Mouse (Mus musculus) layer of hippocampus, adult 9-10 months (tissue): ENCODE results near the gene Hoxa5.

Experiments
- DNase-seq: peaks from one replicate; pipeline ENCODE4 v3.0.0; 2022; ENCODE audit warnings: low spot score

Hoxa5 gene

DNA sequence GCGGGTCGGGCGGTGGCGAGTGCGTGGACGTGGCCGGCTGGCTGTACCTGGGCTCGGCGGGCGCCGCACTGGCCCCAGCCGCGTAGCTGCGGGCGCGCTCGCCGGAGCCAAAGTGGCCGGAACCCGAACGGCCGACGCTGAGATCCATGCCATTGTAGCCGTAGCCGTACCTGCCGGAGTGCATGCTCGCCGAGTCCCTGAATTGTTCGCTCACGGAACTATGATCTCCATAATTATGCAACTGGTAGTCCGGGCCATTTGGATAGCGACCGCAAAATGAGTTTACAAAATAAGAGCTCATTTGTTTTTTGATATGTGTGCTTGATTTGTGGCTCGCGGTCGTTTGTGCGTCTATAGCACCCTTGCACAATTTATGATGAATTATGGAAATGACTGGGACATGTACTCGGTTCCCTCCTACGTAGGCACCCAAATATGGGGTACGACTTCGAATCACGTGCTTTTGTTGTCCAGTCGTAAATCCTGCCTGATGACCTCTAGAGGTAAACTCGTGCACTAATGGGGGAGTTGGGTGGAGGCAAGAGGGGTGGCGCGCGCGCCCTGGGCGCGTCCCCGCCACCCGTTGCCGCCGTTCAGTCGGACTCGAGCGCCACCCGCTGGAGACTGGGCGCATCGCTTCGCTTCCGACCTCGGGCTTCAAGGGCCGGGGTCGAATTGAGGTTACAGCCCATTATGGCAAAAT, at the start of gene Hoxa5:
Hoxa5 (minus strand) TSS at position 538 of the 703 bp plus-strand sequence.
- no peak for DNase-seq

DNA sequence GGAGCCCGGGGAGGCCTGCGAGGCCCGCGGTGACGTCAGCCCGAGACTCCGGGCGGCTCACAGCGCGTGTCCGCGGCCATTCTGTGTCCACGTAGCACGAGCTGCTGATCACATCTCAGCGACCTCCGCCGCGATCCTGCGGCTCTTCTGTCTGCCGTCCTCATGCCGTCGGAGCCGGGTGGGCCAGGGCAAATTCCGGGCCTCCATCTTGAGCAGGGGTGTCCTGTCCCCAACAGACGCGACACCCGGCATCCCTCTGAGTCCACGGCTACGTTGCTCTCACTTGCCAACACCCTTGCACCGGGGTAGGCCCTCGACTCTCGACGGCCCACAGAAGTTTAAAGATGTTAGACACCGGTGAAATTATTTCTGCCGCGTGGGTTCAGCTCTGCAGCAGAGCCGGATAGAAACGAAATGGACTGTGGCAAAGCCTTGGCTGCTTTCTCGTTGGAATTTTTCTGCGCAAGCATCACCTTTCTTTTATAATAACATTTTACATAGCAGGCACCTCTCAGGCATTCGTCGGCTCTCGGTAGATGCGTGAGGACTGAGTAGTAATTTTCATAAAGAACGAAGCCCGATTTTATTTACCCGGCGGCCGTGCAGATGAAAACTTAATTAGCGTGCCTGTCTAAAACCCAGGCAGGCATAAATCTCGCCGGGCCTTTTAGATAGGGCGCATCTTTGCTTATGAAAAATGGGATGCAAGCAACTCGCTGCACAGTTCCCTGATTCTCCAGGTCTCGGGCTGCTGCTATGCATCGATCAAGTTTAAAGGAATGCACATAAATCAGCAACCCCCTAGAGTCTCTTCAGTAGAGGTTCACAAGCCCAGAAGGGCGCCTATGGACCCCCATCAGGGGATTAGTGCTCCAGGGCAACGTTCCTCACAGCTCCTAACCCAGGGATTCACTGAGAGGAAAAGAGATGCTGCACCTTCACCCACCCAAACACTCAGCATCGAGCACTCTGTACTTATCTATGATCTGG, 49.4 kb upstream of the Hoxa5 start:
- DNase-seq, result no peak

DNA sequence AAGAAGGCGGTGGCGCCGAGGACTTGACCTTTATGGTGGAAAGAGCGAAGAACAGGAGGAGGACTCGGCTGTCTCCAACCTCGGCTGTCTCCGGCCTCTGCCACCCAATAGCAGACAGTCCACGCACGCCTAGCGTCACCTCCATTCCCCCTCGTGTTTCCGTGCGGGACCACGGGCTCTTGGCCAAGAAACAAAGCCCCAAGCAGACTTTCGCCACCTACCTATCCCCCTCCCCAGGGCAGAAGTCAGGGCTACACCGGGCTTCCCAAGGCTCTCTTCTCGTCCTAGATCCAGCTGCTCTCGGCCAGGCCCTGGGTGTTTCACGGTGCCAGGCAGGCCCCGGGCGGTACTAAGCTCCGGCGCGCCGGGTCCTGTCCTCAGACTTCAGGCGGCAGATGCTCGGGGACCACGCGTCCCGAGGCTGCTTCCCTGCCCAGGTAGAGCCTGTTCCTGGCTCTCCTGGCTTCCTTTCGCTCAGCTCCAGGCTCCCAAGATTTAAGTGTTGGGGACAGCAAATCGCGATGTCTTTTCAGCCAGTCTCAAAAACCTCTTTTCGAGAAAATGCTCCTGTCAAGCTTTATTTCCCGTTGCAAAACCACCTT, 48.5 kb upstream of the Hoxa5 start:
- DNase-seq, result no peak

DNA sequence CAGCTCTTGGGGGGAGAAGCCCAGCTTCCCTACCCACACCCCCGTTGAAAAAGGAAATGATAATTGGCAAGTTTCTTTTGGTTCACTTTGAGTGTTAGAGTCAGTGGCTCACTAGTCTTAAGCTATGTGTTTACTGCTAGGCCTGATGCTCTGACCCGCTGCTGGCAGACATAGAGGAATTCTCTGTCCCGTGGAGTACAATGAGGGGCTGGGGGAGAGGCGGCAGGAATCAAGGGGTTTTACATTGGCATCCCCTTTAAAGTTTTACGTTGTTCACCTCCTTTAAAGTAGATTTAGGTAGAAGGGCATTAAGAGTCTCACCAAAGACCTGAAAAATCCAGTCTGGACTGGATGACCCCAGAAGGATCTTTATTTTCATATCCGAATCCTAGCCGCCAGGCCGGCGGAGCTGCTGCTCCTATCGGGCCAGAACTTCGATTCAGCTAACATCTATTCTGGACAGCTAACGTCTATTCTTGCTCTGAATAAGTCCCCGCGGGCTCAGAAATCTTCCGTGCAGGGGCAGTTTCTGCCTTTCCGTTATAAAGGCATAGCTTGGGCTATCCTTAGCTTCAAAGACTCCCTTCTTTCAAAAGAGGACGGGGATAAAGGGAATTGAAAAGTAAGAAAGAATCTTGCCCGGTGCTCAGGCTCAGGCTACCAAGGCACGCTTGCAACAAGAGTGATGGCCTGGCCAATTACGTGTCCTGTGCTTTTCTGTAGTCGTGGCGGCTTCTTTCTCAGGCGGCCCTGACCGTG, 47.8 kb upstream of the Hoxa5 start:
- no peak for DNase-seq

DNA sequence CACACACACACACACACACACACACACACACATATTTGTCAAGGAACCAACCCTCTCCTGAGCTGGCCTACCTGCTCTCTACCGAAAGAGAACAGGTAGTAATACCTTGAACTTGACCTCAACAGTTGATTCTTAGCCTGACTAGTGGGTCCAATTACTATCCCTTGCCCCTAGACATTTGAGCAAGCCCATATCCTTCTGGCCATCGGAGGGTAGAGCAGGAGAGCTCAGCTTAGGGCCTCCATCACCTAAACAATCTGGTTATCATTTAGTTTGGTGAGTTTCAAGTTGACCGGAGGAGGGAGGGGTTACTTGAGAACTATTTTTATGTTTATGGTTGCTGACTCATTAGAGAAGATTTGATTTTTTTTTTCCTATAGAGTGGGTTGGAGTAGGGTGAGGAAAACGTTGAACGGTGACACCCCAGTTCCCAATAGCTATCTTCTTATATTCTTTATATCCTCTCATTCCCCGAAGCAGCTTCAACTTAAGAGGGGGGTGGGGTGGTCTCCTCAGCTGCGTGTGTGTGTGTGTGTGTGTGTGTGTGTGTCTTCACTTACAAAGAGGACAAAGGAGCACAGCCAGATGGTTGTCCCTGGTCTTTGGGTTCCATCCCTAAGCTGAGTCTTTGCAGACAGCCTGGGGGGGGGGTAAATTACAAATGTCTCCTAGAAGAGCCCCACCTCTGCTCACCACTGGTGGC, 46.9 kb upstream of the Hoxa5 start:
- no peak for DNase-seq

DNA sequence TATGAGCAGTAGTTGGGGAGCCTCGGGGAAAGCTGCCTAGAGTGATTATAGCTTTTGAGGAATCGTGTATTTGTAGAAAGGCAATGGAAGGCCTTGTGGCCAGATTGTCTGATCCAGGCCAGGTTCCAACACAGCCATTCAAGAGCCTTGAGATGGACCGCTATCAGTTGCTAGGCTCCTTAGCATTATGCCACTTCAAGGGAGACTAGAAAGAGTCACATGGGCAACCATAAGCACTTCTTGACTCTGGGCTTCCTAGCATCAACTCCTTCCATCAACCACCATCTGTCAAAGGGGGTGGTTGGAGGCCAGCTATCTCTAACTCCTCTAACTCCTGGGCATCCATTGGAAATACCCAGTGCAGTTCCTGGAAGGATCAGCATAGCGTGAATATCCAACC, 45.4 kb upstream of the Hoxa5 start:
- DNase-seq, result no peak

DNA sequence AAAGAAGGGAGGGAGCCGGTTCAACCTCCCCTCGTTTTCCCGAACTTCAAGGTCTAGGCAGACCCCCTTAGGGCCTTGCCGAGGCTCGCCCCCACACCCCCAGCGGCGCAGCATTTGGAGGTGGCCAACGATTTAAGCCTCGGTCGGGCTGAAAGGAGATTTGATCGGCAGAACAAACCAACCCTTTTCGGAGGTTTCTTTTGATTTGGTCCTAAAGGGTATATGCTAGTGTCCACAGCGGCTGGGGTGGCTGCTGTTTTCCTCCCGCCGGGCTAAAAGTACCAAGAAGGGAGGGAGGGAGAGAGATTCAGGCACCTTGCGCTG, 45.0 kb upstream of the Hoxa5 start:
- DNase-seq, result no peak

DNA sequence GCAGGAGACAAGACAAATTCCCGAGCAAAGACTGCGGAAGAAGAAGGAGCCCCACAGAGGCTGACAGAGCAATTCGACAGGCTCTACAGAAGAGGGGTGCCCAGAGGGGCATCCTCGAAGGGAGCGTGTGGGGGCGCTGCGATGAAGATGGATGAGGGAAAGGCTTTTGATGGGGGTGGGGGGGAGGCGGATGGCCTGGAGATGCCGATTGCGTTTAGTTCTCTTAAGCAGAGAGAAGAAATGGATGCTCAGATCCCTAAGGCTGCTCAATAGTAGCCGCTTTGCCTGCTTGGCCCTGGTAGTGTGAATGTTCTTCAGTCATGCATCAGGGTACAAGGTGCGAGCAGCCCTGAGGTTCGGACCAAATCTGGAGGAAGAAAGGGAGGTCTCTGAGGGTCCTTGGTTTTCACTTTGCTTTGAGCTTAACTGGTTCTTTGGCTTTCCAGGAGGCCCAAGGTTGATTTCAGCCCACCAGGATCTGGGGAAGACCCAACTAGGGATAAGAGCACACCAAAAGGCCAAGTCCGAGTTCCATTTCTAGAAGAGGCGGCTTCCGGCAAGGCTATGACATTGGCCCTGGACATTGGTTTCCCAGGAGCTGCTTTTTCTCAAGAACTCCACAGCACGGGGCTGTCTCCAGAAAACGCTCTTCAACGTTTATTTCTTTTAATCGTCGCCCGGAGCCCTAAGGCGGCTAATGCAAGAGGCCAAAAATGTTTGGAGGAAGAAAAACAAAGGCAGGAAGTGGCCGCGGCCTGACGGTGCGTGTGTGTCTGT, 44.4 kb upstream of the Hoxa5 start:
- no peak for DNase-seq

DNA sequence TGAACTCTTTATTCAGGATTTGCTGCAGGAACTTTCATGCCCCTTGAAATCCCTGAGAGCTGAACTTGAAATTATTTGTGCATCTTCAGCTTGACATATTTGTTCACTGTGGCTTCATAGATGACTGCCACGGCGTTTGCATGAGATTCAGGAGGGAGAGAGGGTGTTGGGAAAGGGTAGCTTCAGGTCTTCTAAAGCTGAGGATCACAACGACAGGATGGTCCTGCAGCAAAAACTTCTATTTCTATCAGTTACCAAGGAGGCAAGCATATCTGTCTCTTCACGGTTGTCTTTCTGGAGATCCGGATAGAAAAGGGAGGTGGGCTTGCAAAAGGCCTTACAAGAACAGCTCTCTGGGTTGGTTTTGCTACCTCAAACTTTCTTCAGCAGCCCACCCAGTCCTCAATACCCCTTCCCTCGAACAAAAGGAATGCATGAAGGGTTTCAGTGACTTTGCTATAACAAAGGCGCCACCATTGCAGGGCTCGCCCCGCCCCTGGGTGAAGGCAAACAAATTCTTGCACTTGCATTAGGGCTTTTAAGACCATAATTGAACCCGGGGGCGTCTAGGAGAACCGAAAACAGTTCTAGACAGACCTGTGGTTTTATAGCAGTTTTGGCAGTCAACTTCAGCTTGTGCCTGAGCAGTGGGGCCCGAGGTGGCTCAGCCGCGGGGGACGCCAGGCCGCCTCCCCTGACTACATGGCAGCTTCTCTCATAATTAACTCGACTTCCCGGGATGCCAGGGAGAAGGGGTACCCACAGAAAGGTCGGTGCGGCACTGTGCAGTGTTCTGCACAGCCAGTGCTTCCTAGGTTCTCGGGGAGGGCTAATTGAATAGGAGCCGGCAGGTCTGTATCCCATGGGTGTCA, 43.6 kb upstream of the Hoxa5 start:
- DNase-seq, result no peak

DNA sequence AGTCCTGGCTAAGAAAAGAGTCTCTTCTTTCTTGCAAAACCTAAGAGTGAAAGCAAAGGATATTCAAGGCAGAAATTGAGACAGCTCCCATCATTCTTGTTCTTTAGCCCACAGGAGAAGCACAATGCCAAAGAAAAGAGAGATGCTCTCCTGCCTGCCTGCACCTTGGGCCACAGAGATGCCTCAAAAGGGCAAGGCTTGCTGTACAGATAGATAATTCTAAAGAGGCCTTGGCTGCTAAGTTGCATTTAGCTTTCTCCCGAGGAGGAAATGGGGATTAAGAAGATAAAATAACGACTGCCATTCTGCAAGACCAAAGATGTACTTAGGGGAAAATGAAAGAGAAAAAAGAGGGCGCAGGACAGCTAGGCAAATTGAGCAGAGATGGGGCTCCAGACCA, 42.5 kb upstream of the Hoxa5 start:
- DNase-seq, result no peak

DNA sequence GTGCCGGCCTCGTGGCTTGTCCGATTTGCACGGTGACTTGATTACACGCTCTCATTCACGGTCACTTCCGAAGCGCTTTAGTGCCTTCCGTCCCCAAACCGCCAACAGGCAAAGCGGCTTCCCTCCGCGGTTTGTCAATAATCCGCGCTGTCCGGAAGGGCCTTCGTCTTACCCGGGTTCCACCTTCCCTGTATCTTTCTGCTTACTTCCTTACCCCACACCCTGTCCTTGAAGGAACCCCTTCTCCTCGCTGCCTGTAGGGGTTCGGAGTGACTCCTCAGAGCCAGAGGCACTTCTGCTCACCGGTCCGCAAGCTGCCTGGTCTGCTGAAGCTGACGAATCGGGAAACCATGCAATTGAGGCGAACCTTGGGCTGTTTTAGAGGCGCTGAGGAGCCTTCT, 42.0 kb upstream of the Hoxa5 start:
- DNase-seq, result no peak

DNA sequence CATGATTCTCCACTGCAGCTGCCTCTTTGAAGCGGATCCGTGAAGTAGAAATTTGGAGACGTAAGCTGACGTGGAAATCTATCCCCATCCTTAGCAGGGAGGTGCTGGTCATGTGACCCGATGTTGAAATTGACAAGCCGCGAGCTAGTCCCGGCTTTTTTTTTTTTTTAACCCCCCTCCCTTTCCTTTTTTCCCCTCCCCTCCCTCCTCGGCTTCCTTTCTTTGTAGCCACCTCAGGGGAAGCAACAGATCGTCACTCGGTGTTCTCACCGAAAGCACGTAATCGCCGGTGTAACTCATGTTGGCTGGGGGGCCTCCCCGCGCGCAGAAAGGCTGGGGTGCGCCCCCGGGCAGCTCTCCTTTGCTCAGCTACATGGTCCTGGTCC, 41.4 kb upstream of the Hoxa5 start, which contains the start of gene Hoxa11:
Hoxa11 (minus strand) TSS at position 54 of the 386 bp plus-strand sequence.
- DNase-seq, result no peak

DNA sequence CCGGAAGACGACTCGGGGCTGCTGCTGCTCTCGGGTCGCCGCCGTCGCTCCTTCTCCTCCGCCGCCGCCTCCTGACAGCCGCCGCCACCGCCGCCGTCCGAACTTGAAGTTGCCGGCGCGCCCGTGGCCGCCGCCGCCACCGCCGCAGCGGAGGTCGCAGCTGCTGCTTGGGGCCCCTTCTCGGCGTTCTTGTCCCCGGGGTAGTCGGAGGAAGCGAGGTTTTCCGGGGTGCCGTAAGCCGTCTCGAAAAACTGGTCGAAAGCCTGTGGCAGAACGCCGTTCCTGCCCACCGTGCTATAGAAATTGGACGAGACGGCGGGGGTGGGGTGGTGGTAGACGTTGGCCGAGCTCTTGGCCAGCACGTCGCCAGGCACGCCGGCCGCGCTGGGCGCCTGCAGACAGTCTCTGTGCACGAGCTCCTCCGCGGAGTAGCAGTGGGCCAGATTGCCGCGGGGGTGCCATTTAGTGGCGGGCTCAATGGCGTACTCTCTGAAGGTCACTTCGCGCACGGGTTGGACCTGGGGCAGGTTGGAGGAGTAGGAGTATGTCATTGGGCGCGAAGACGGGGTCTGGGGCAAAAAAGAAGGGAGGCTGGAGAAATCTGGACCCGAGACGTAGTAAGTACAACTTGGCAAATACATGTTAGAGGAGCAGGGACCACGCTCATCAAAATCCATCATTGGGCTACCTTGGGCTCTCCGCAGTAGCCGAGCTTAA, 40.8 kb upstream of the Hoxa5 start:
- DNase-seq, result no peak

DNA sequence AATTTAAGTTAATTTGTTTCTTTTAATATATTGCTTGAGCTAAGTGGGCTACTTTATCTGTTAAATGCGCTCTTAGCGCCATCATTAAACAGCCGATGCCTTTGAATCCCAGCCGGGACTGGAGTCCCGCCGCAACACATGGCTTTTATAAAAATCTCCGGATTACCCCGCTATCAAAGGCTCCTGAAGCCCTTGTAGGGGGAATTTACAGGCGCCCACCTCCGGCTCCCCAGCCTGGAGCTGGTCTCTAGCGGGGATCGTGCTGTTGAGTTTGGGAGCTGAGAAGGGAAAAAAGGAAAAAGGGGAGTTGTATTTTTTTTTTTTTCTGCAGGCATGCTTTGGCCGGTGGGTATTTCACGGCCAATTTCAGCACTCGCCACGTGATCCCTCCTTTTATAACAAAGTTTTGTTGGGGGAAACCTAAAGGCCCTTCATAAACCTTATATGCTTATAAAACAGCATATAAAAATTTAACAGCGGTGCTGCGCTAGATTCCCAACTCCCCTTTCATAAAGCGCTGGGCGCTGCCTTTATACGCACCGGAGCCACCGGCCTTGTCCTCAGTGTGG, 40.2 kb upstream of the Hoxa5 start:
- DNase-seq, result no peak

DNA sequence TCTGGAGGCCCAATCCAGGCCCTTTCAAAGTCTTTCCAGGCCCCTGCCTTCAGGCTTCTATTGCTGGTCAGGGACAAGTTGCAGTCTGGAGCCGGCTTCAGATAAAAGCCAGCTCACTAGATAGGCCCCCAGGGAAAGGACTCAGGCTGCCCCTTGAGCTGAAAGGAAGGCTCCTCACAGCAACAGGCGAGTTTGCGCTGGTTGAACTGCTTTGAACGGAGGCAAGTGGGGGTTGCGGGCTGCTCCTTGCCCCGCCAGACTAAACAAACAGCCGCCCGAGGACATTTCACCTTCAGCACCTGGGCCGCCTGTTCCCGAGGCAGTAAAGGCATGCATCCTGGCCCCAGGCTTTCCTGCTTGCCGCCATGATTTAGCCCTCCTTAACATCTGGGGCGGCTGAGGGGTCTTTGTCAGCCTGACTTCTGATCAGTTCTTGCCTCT, 39.3 kb upstream of the Hoxa5 start:
- no peak for DNase-seq

DNA sequence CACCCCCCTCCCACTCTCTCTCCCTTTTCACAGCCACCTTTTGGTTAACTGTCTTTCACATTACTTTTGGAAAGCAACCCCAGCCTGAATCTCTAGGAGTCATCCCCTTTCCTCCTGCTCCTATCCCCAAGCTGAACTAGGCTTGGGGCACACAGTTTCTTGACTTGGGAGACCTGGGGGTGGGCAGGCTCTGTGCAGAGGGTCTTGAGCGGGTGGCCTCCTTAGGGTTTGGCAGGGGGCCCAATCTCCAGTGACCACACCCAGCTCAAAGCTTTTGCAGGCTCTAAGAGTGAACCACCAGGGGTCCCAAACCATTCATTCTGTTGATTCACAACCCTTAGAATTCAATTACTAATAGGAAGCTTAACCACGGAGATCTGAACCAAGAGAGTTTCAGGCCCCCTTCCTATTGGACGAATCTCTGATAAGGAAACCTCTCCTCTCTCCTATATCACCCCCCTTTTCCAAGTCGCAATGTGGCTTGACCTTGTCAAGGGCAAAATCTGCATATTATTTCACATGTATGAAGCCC, 38.5 kb upstream of the Hoxa5 start:
- DNase-seq, result no peak

DNA sequence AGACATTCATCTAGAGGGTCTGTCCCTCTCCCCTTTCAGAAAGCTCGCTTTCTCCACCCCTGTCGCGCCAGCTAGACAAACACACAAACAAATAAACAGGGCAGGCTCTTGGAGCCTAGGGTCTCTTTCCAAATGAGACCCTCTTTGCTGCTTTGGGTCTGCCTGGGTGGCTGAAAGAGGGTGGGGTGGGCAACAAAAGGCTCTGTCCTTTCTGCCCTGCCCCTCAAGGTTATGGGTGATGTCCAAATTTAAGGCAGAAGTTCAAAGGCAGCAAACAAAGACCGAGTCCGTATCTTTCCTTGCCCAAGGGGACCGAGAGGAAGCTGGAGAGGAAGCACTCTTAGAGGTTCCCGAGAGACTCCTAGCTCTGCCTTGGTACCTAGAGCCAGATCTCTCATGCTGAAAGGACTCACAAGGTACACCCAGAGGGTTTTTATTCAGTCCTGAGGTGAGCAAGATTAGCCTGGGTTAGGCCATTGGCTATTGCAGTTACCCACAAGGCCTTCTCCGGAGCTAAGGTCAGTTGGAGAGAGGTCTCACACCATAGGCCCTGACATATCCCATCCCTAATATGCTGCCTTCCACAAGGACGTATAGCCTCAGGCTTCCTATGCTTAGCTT, 36.7 kb upstream of the Hoxa5 start:
- DNase-seq, result no peak
